Mouse (Mus musculus): ENCODE results near the gene Gm33543.

DNA sequence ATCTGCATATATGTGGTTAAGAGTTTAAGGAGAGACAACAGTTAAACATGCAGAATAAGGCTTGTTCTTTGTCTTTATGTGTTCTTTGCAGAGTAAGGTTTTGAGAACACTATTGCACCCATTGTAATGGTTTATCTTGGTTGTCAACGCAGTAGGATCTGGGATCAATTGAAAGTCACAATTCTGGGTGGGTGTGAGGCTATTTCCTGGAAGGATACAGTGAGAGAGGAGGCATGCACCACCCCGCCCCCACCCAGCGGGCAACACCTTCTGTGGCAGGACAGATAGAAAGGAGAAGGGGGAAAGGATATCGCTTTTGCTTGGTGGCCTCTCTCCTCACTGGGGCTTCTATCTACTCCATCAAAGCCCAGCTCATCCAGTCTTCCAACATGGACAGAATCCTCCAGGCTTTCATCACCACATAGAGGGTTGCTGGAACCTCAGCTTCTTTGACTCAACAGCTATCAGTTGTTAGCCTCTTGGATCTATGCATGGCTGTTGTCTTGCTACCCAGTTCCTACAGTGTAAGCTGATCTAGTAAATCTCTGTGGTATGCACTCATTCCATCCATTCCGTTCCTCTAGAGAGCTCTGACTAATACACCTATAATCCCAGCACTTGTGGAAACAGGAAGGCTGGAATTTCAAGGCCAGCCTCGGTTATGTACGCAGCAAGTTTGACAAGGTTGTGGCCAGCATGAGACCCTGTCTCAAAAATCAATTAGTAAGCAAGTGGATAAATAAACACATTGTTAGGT, 41.2 kb upstream of the Gm33543 start:
- TF ChIP-seq POLR2A (IDR thresholded peaks at IDR 0.05; ENCODE audit: insufficient read length, low read depth) (no peak), CEBPB (IDR thresholded peaks at IDR 0.05; ENCODE audit: insufficient read depth, poor library complexity, severe bottlenecking) (no peak), MYOG (IDR thresholded peaks at IDR 0.05; ENCODE audit: control insufficient read depth in 1 of 3, insufficient read depth in 1 of 3, insufficient read length in 2 of 3, low read depth in 2 of 3) (no peak), MAX (IDR thresholded peaks at IDR 0.05; ENCODE audit: low read depth) (no peak), POLR2AphosphoS2 (IDR thresholded peaks at IDR 0.05; ENCODE audit: insufficient read length, low read depth) (no peak), MYOD1 (IDR thresholded peaks at IDR 0.05; ENCODE audit: control insufficient read depth in 1 of 3, insufficient read length in 2 of 3, low read depth in 2 of 3) (no peak), E2F4 (IDR thresholded peaks at IDR 0.05; ENCODE audit: insufficient read depth) (no peak), REST (IDR thresholded peaks at IDR 0.05; ENCODE audit: insufficient read depth, insufficient read length) (no peak), USF1 (IDR thresholded peaks at IDR 0.05; ENCODE audit: low read depth) (no peak), TCF3 (IDR thresholded peaks at IDR 0.05; ENCODE audit: insufficient read length, low read depth) (no peak), TCF12 (IDR thresholded peaks at IDR 0.05; ENCODE audit: insufficient read depth, poor library complexity, severe bottlenecking) (no peak)

All from myocyte (in vitro differentiated cells).